Mouse (Mus musculus) lung, postnatal 10 days (tissue): ENCODE measurements around the gene Bgn.

Source experiments
- DNase-seq: peaks from one replicate; pipeline ENCODE4 v3.0.0; 2021

Bgn gene

DNA sequence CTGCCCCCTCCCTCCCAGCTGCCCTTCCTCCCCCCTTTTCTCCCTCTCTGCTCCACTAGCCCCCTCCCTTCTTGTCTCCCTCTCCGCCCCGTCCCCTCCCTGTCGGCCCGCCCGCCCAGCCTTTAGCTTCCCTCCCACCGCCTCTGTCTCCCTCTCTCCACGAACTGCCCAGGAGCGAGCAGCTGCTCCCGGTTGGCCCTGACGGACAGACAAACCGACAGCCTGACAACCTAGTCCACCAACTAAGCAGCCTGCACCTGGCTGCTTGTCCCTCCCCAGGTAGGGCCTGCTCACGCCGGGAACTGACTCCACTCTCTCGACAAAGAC lies at the start of gene Bgn:
Gene Bgn, plus strand, starts transcription at position 119 of the 327 bp plus-strand sequence.
- peak; percentile 59 for DNase-seq

- no peak for DNase-seq
Measured at GRCm38 (mm10) chrX:73435252-73435651, 48.1 kb upstream of the Bgn start, which contains the start of gene Trex2. Gene Trex2 (minus strand): TSS chrX:73435344.

DNA sequence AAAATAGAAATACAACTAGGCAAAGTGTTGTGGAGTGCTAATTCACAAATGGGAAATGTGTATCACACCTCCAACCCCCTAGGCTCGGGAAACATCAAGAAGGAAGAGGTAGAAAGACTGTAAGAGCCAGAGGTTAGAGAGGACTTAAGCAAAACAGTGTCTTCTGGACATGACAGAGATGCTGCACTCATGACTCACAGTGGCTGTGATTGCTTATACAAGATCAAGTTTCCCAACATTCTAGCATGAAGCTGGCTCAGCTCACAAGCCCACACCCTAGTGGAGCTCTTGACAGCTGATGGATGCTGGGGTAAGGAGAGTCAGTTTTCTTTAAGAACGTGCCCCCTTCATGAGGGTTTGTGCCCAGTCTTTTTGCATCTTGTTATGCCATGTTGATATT lies 42.0 kb upstream of the Bgn start:
- no peak for DNase-seq

DNA sequence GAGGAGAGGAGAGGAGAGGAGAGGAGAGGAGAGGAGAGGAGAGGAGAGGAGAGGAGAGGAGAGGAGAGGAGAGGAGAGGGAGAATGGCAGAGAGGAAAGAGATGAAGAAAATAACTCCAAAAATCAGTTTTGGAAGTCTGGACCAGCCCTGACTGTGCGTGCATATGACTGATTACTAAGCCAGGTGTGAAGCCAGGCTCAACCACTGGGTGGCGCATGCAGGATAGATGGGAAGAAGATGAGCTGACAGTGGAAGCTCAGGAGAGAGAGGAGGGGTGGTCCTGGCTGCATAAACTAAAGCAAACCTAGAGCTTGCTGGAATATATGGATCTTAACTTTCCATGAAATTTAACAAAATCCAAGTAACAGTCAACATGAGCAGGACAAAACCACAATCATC lies 31.5 kb upstream of the Bgn start:
- peak; percentile 74 for DNase-seq

- DNase-seq, result peak; percentile 97
Measured at GRCm38 (mm10) chrX:73458877-73459392, 24.5 kb upstream of the Bgn start, which contains the start of gene Haus7. Gene Haus7 (minus strand): TSS chrX:73459044.

GRCm38 (mm10) chrX:73460792-73461191 lies 22.6 kb upstream of the Bgn start:
- no peak for DNase-seq

DNA sequence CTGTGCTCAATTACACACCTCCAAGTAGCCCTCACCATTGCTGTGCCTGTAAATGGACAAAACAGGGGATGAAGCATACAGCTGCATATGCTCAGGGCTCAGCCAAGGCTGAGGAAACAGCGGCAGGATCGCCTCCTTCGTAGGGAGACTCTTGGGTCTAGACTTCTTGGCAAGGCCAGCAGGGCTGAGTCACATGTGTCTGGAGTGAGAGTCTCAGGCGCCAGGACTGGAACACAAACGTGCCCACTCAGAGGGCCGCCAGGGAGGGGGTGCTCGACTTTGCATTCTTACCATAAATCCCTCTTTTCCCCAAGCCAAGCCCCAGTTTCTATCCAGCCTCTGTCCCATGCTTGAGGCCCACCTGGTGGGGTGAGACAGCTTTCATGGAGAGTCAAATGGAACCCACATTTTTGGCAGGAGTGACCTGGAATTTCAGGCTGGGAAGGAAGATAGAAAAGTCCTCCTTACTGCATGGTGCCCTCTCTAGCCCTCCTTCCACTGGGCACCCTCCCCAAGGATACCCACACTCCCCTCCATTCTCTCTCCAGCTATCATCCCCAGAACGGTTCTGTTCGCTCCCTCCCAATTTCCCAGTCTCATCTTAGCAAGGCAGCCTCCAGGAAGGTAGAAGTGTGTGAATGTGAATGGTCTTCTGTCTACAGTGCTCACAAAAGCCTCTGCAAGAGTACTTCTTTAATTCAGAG lies 17.8 kb upstream of the Bgn start:
- DNase-seq, result peak; percentile 82

GRCm38 (mm10) chrX:73467446-73468241 lies 15.8 kb upstream of the Bgn start:
- DNase-seq, result peak; percentile 65

GRCm38 (mm10) chrX:73468330-73468729 lies 15.1 kb upstream of the Bgn start:
- DNase-seq, result peak; percentile 50

GRCm38 (mm10) chrX:73468752-73469151 lies 14.7 kb upstream of the Bgn start:
- DNase-seq, result no peak

GRCm38 (mm10) chrX:73471764-73472163 lies 11.6 kb upstream of the Bgn start:
- DNase-seq, result no peak

DNA sequence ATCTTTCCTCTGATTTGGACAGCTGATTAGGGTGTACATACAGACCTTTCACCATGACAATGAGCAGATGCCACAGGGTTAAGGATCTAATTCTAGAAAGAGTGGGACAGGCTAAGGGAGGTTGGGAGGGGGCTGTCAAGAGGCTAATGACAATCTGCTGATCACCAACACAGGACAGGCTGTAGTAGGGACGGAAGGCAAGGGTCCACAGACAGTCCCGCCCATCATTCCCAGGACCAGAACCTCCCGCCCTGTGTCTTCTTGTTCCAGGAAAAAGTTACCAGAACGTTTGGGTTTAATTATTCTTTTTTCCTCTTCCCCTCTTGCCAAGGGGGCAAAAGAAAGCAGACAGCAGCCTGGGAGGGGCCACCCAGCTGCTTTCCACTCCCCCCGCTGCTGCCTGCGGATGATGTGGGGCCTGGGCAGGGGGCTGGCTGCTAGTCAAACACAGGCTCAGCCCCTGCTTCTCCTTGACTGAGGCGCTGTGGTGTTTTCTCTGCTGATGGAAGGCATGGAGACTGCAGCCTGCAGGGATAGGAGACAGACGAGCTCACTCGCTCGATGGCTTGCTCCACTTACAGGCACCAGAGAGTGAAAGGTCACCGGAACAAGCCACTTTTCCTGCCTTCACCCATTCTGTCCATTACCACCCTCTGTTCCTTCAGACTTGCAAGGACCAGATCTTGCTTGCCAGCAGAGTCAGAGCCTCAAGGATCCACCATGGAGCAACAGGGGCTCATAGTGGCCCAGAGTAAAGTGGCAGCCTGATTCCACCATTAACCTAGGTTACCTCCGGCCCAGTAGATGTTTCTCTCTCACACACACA lies 8.8 kb upstream of the Bgn start:
- DNase-seq, result peak; percentile 77

GRCm38 (mm10) chrX:73475658-73476256 lies 7.6 kb upstream of the Bgn start:
- no peak for DNase-seq

GRCm38 (mm10) chrX:73476621-73477020 lies 6.8 kb upstream of the Bgn start:
- DNase-seq, result peak; percentile 88

GRCm38 (mm10) chrX:73477500-73477899 lies 5.9 kb upstream of the Bgn start:
- DNase-seq, result no peak

- DNase-seq, result peak; percentile 57
Measured at GRCm38 (mm10) chrX:73479656-73480055, 3.7 kb upstream of the Bgn start.

DNA sequence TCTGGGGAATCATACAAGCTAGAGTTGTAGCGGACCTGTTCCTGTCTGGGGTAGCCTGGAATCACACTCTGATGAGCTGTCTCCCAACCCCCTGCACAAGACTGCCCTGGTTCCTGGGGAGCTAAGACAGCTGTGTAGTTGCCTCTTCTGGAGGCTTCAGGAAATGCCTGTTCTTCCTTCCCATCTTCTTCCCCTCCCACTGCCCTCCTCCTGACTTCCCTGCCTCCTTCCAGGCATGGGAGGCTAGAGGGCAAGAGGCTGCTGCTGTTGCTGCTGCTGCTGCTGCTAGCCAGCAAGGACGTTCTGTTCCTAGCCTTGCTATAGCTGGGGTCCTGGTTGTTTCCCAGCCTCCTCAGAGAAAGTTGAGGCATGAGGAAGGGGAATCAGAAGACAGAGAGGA lies 3.1 kb upstream of the Bgn start:
- DNase-seq, result peak; percentile 69

DNA sequence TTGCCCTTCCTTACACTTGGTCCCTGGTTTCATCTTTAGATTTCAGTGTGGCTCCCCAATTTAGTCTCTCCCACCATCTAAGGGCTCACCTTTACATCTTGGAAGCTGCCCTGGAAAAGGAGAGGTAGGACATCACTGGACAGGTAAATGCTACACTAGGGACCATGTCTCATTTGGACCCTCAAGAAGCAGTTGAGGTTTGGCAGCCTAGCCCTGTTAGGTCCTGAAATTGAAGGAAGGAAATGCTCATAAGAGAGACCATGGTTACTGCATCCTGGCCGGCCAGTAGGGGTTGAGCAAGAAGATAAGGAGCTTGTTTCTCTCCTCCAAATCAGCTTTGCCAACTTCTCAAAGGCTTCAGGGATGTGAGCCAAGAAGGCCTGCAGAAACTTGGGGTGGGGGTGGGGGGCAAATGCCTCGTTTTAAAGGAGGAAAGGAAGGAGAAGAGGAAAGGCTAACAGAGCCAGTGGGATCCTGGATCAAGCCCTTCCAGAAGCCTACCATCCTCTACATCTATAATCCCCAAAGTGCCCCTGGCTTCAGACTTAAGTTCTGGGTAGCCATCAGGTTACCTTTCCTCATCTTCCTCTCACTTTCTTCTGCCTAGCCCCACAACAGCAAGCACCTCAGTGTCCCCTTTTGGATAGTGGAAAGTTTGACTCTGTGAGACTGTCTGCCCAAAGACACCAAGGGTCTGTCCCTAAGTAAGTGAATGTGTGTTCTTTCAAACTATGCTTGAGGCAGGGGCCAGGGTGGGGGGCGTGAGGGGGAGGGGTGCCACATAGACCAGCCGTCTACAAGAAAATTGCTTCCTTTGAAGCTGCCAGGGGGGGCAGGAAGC lies 539 bp upstream of the Bgn start:
- peak; percentile 41 for DNase-seq

DNA sequence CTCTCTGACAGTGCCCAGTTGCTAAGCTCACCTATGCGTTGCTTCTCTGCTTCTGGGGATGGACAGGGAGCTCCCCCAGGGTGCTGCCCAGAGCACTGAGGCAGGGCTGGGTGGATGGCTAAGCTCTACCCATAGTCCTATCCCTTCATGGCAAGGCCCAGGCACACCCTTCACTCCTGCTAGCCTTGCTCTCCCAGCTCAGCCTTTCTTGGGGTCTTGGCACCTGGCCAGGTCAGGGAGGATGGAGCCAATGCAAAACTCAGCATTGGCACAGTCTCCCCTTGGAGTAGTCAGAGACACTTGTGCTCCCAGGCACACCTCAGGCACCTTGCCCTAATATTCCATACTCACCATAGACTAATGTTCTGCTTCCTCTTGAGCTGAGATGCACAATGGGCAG lies 674 bp downstream of the Bgn start:
- DNase-seq, result peak; percentile 41

GRCm38 (mm10) chrX:73484870-73485269 lies 1.5 kb downstream of the Bgn start:
- DNase-seq, result no peak

GRCm38 (mm10) chrX:73486920-73487319 lies 3.5 kb downstream of the Bgn start:
- DNase-seq, result no peak

DNA sequence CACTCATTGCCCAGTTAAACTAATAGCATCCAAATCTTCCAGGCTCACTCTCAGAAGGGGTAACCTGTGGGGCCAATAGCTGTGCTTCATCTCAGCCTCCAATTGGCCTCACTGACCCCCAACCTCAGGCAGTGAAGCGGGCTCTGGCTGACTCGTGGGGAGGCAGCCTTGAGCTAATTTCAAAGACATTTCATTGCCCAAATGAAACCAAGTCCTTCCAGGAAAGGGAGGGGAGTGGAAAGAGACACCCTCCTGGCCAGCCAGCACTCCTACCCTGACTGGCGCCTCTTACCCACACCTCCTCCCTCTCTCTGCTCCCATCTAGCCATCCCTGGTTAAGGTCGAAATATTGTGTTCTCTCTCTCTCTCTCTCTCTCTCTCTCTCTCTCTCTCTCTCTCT lies 6.8 kb downstream of the Bgn start:
- DNase-seq, result no peak
